Mouse (Mus musculus): Measurements from ENCODE around the gene Ttc34. TPM values are rescaled to one million over a fixed set of nuclear protein-coding genes. Genes with fewer than 3 reads are reported as not detected.

Ttc34 gene
- polyA plus RNA-seq, 1 experiment from 2014 or later, result 0.45 TPM

DNA sequence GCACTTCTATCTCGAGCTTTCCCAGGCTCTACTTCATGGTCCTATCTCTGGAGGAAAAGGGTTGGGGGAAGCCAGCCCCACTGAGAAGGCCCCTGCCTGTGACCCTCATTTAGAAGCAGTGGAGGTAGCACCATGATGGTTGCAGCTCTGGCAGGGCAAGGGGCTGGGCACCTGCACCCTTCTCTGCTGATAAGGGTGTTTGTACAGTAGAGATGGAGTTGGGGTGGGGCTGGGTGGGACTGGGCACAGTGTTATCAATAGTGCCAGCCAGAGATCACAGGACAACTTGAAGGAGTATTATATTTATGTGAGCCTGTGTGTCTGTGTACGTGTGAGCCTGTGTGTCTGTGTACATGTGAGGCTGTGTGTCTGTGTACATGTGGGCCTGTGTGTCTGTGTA is 74.4 kb downstream of the Ttc34 start:
- Histone ChIP-seq H3K4me2 (ENCODE audit: low read depth, low read length) (no peak overlapping the region), H3K27ac (replicated peaks; ENCODE audit: low read depth, low read length) (no peak overlapping the region), H3K4me3 (ENCODE audit: low read depth, low read length) (no peak overlapping the region), H3K4me1 (ENCODE audit: control insufficient read depth, insufficient read depth, low read length) (peaks cover 3% of the 10 kb centered on the region; the same call in 1 of the 2 replicates), H3K9me3 (ENCODE audit: control insufficient read depth, low read length) (no peaks in the 10 kb centered on the region), H3K36me3 (ENCODE audit: control insufficient read depth, insufficient read depth, low read length) (no peaks in the 10 kb centered on the region), H3K27me3 (replicated peaks; ENCODE audit: control insufficient read depth, insufficient read depth, low read length) (no peaks in the 10 kb centered on the region), H3K9ac (ENCODE audit: low read depth, low read length) (no peak overlapping the region)
- WGBS, result 75% methylated on average over 2 of the region's 2 CpGs
- ATAC-seq (ENCODE audit: low read depth) (no peak), DNase-seq (ENCODE audit: low spot score) (no peak)

DNA sequence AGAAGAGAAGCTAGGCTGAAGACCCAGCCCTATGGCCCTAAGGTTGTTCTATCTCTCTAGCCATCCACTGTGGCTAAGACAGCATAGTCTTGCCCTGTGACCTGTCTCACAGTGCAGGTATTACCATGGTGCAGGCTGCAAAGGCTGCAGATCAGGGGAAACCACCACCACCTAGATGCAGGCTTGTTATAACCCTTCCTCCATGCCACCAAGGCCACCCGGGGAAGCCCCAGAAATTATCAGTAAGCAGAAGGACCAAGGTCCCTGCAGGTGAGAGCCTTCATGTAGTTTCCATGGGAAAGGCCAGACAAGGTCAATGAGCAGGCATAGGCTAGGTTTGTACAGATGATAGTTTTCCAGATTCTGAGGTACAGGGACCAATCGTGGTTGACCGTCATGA is 76.6 kb downstream of the Ttc34 start:
- no peaks in the 10 kb centered on the region for H3K27me3 ChIP-seq (replicated peaks; ENCODE audit: control insufficient read depth, insufficient read depth, low read length)
- no peak for ATAC-seq (ENCODE audit: low read depth)
- no peaks in the 10 kb centered on the region for H3K36me3 ChIP-seq (ENCODE audit: control insufficient read depth, insufficient read depth, low read length)
- DNase-seq (ENCODE audit: low spot score), result no peak
- H3K27ac ChIP-seq (replicated peaks; ENCODE audit: low read depth, low read length), result no peak overlapping the region
- H3K4me3 ChIP-seq (ENCODE audit: low read depth, low read length), result no peak overlapping the region
- H3K9me3 ChIP-seq (ENCODE audit: control insufficient read depth, low read length), result no peaks in the 10 kb centered on the region
- no peak overlapping the region for H3K9ac ChIP-seq (ENCODE audit: low read depth, low read length)
- no peak overlapping the region for H3K4me2 ChIP-seq (ENCODE audit: low read depth, low read length)
- H3K4me1 ChIP-seq (ENCODE audit: control insufficient read depth, insufficient read depth, low read length), result peaks cover 3% of the 10 kb centered on the region; the same call in 1 of the 2 replicates
- WGBS, result 100% methylated on average over 3 of the region's 3 CpGs

DNA sequence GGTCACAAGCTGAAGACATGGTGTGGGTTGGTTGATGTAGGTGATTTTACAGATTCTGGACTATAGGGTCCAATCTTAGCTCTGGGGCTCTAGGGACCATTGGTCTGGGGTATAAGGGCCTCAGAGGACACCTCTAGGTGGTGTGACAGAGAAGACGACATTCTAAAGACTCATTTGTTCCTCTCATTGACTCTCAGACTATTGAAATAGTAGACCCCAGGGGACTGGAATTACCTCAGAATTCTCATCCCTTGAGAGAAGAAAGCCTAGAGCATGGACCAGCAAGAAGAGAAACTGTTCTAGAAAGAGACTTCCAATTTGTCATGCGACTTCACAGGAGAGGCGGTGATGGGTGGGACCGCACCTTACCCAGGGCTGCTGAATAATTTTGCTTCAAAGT is 77.0 kb downstream of the Ttc34 start:
- Histone ChIP-seq H3K4me3 (ENCODE audit: low read depth, low read length) (no peak overlapping the region), H3K9me3 (ENCODE audit: control insufficient read depth, low read length) (no peaks in the 10 kb centered on the region), H3K4me2 (ENCODE audit: low read depth, low read length) (no peak overlapping the region), H3K9ac (ENCODE audit: low read depth, low read length) (no peak overlapping the region), H3K27ac (replicated peaks; ENCODE audit: low read depth, low read length) (no peak overlapping the region), H3K27me3 (replicated peaks; ENCODE audit: control insufficient read depth, insufficient read depth, low read length) (no peaks in the 10 kb centered on the region), H3K36me3 (ENCODE audit: control insufficient read depth, insufficient read depth, low read length) (no peaks in the 10 kb centered on the region), H3K4me1 (ENCODE audit: control insufficient read depth, insufficient read depth, low read length) (peaks cover 3% of the 10 kb centered on the region; the same call in 1 of the 2 replicates)
- no peak for ATAC-seq (ENCODE audit: low read depth)
- WGBS, result 89% methylated on average over 4 of the region's 4 CpGs
- DNase-seq (ENCODE audit: low spot score), result no peak

DNA sequence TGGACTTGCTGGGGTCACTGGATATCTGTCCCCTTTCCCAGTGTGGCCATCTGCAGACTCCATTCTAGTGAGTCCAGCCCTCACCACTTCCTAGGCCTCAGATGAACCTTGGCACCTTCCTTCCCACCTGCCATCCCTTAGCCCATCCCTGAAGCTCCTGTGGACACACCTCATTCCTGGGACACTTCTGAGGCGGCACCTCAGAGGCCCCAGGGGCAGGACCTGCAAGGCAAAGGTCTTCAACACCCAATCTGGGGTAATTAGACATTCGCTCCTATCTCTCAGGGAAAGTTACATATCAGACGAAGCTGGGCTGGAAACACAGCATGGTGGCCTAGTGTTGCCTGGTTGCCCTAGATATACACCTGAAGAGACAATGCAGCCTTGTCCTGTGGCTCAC is 77.4 kb downstream of the Ttc34 start:
- no peak overlapping the region for H3K4me3 ChIP-seq (ENCODE audit: low read depth, low read length)
- no peaks in the 10 kb centered on the region for H3K36me3 ChIP-seq (ENCODE audit: control insufficient read depth, insufficient read depth, low read length)
- H3K4me2 ChIP-seq (ENCODE audit: low read depth, low read length), result no peak overlapping the region
- ATAC-seq (ENCODE audit: low read depth) (no peak), DNase-seq (ENCODE audit: low spot score) (no peak)
- no peaks in the 10 kb centered on the region for H3K27me3 ChIP-seq (replicated peaks; ENCODE audit: control insufficient read depth, insufficient read depth, low read length)
- no peak overlapping the region for H3K9ac ChIP-seq (ENCODE audit: low read depth, low read length)
- 72% methylated on average over 3 of the region's 3 CpGs for WGBS
- no peak overlapping the region for H3K27ac ChIP-seq (replicated peaks; ENCODE audit: low read depth, low read length)
- no peaks in the 10 kb centered on the region for H3K9me3 ChIP-seq (ENCODE audit: control insufficient read depth, low read length)
- H3K4me1 ChIP-seq (ENCODE audit: control insufficient read depth, insufficient read depth, low read length), result peaks cover 3% of the 10 kb centered on the region; the same call in 1 of the 2 replicates

DNA sequence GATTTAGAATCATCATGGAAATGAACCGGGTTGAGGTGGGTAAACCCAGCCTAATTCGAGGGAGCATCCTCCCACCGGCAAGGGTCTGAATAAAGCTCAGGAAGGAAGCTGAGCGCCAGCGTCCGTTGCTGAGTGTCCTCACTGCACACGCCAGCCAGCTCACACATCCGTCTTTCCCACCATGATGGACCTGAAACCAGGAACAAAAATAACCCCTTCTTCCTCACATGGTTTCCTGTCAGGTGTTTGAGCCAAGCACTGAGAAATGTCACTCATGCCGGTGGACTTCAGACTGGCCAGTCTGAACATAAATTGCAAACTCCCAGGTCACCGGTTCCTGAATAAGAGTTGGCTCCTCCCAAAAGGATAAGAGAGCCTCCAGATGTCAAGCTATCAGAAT is 78.0 kb downstream of the Ttc34 start:
- Histone ChIP-seq H3K9me3 (ENCODE audit: control insufficient read depth, low read length) (no peaks in the 10 kb centered on the region), H3K27me3 (replicated peaks; ENCODE audit: control insufficient read depth, insufficient read depth, low read length) (no peaks in the 10 kb centered on the region), H3K4me1 (ENCODE audit: control insufficient read depth, insufficient read depth, low read length) (peaks cover 3% of the 10 kb centered on the region; the same call in 1 of the 2 replicates), H3K4me3 (ENCODE audit: low read depth, low read length) (no peak overlapping the region), H3K9ac (ENCODE audit: low read depth, low read length) (no peak overlapping the region), H3K4me2 (ENCODE audit: low read depth, low read length) (no peak overlapping the region), H3K27ac (replicated peaks; ENCODE audit: low read depth, low read length) (no peak overlapping the region), H3K36me3 (ENCODE audit: control insufficient read depth, insufficient read depth, low read length) (no peaks in the 10 kb centered on the region)
- DNase-seq (ENCODE audit: low spot score), result no peak
- ATAC-seq (ENCODE audit: low read depth), result no peak
- 80% methylated on average over 10 of the region's 10 CpGs for WGBS

DNA sequence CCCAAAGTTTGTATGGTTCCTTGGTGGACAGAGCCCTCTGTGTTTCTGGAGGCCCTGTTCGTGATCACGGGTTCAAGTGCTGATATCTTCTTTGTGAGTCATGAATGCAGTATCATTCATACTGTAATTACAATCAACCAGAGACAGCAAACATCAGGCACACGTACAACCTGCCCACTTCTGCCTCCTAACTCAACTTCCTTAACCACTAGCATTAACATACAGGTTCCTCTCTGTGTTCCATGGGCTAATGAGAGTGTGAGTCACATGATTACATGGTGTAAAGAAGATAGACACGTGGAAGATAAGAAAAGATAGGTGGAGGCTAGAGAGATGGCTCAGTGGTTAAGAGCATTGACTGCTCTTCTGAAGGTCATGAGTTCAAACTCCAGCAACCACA is 79.4 kb downstream of the Ttc34 start:
- ATAC-seq (ENCODE audit: low read depth), result no peak
- H3K27ac ChIP-seq (replicated peaks; ENCODE audit: low read depth, low read length), result no peak overlapping the region
- H3K4me2 ChIP-seq (ENCODE audit: low read depth, low read length), result no peak overlapping the region
- no peaks in the 10 kb centered on the region for H3K4me1 ChIP-seq (ENCODE audit: control insufficient read depth, insufficient read depth, low read length)
- H3K9ac ChIP-seq (ENCODE audit: low read depth, low read length), result no peak overlapping the region
- no peaks in the 10 kb centered on the region for H3K27me3 ChIP-seq (replicated peaks; ENCODE audit: control insufficient read depth, insufficient read depth, low read length)
- whole genome bisulfite sequencing, result 83% methylated on average over 4 of the region's 4 CpGs
- no peaks in the 10 kb centered on the region for H3K36me3 ChIP-seq (ENCODE audit: control insufficient read depth, insufficient read depth, low read length)
- DNase-seq (ENCODE audit: low spot score), result no peak
- H3K9me3 ChIP-seq (ENCODE audit: control insufficient read depth, low read length), result no peaks in the 10 kb centered on the region
- no peak overlapping the region for H3K4me3 ChIP-seq (ENCODE audit: low read depth, low read length)

Other genes starting within 250 kb of the Ttc34 start
- 12.7 and 17.2 TPM in 2 replicates for gene Prdm16, start 200.6 kb upstream of the Ttc34 start, polyA plus RNA-seq (2014; fragmentation: Nextera tagmentation; extraction: Ambion mirVana)
- gene Actrt2, start 169.6 kb upstream of the Ttc34 start, polyA plus RNA-seq (2014; fragmentation: Nextera tagmentation; extraction: Ambion mirVana), result not detected in 2 replicates
- gene Mmel1, start 32.1 kb downstream of the Ttc34 start, polyA plus RNA-seq (2014; fragmentation: Nextera tagmentation; extraction: Ambion mirVana), result 0.32 and 0.45 TPM in 2 replicates
- gene Fam213b, start 61.7 kb downstream of the Ttc34 start, polyA plus RNA-seq (2014; fragmentation: Nextera tagmentation; extraction: Ambion mirVana), result 50.3 and 52.1 TPM in 2 replicates
- 0.98 and 1.3 TPM in 2 replicates for gene Tnfrsf14, start 91.1 kb downstream of the Ttc34 start, polyA plus RNA-seq (2014; fragmentation: Nextera tagmentation; extraction: Ambion mirVana)
- gene Hes5, start 123.5 kb downstream of the Ttc34 start, polyA plus RNA-seq (2014; fragmentation: Nextera tagmentation; extraction: Ambion mirVana), result 2.1 and 2.8 TPM in 2 replicates
- gene Pank4, start 126.7 kb downstream of the Ttc34 start, polyA plus RNA-seq (2014; fragmentation: Nextera tagmentation; extraction: Ambion mirVana), result 34.5 and 38.8 TPM in 2 replicates
- 9.8 and 11.2 TPM in 2 replicates for gene Plch2, start 219.3 kb downstream of the Ttc34 start, polyA plus RNA-seq (2014; fragmentation: Nextera tagmentation; extraction: Ambion mirVana)
- gene Pex10, start 229.6 kb downstream of the Ttc34 start, polyA plus RNA-seq (2014; fragmentation: Nextera tagmentation; extraction: Ambion mirVana), result 5.8 and 7.3 TPM in 2 replicates
- 180 and 187 TPM in 2 replicates for gene Rer1, start 248.9 kb downstream of the Ttc34 start, polyA plus RNA-seq (2014; fragmentation: Nextera tagmentation; extraction: Ambion mirVana)
- gene Morn1, start 249.1 kb downstream of the Ttc34 start, polyA plus RNA-seq (2014; fragmentation: Nextera tagmentation; extraction: Ambion mirVana), result 3.9 and 4.7 TPM in 2 replicates

Measured in embryonic facial prominence, embryonic 14.5 days (tissue).